12 mouse cellular contexts compared by ENCODE assay signal in the genomic region with DNA sequence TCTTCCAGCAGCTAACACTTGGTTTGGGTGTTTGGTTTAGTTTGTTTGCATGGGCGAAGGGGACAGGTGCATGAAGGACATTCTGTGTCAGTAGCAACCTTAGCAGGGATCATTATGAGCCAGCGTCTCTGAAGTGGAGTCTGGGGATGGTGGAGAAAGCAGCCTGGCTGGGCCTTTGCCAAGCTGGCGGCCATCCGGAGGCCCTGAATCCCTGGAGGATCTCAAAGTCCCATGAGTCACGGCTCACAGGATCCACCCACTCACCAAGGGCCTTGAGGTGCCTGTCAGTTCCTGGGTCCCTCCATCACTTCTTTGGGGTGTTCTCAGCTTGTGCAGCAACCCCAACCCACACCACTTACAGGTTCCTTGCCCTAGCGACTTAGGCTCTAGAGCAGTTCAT.
DNase-seq lines count a peak whose midpoint lies in the region; ATAC-seq lines count a peak whose summit lies in the region.
"Had no signal": no experiment of that assay in that cellular context is flagged by ENCODE, and none has a peak within 500 bp of the region (broad histone marks: within the 10 kb centered on the region; RNA-seq: fewer than 3 reads in every experiment).

No protein-coding gene starts in this region.

- DNase-seq in gastrocnemius, adult 18-20 months (ENCODE audit: low spot score): peak; percentile 27
- no peak for DNase-seq in gastrocnemius, postnatal 4 days (ENCODE audit: low spot score in 2 of 2)
- DNase-seq in lung, postnatal 14 days: peak; percentile 14
- DNase-seq in lung, adult 18-20 months: no peak
- DNase-seq in adrenal gland, postnatal 10 days: peak; percentile 92
- DNase-seq in kidney, postnatal 25 days: peak; percentile 85 to 94
- DNase-seq in layer of hippocampus, postnatal 25 days (ENCODE audit: extremely low spot score in 1 of 2, low spot score in 1 of 2): no peak
- DNase-seq: cerebellum, adult 9-10 months; liver, postnatal 0 days; thymus, postnatal 25 days had no signal

- no peak for ATAC-seq in megakaryocyte progenitor cell, adult 5-6 weeks (replicated peaks; ENCODE audit: poor library complexity)
- ATAC-seq: forebrain, embryonic 15.5 days; liver, postnatal 0 days had no signal

Comparison
In these comparisons a context has a peak if more than half of its experiments do, and no peak if none do; other contexts are left out.
1. DNase-seq: peak in gastrocnemius, adult 18-20 months (single experiment), lung, postnatal 14 days (single experiment), adrenal gland, postnatal 10 days (single experiment) and kidney, postnatal 25 days (2 of 2); none in gastrocnemius, postnatal 4 days (0 of 2), lung, adult 18-20 months (0 of 2) and layer of hippocampus, postnatal 25 days (0 of 2).